8 mouse cellular contexts compared by ENCODE assay signal in genomic region chr12:11267030-11267429, GRCm38 (mm10). TPM values are rescaled to one million over a fixed set of nuclear protein-coding genes. Genes with fewer than 3 reads are reported as not detected.
DNase-seq lines count a peak whose midpoint lies in the region; ATAC-seq and TF ChIP-seq lines count a peak whose summit lies in the region.

No protein-coding gene starts in this region.

- ATAC-seq in lung, embryonic 15.5 days (ENCODE audit: borderline replicate concordance, extremely low read depth, low FRiP score, low TSS enrichment), result no peak
- no peak for ATAC-seq in hindbrain, embryonic 11.5 days (ENCODE audit: low FRiP score)
- no peak for ATAC-seq in stomach, embryonic 15.5 days (ENCODE audit: insufficient read depth, low FRiP score, low read depth)

- TF ChIP-seq CTCF in brain, embryonic 14.5 days (IDR thresholded peaks at IDR 0.05; ENCODE audit: borderline replicate concordance, extremely low read depth, insufficient read depth, insufficient read length), result no peak
- TF ChIP-seq CTCF in liver, adult 2 months (IDR thresholded peaks at IDR 0.05; ENCODE audit: low read depth, low read length), result no peak

- peak overlapping the region; percentile 98 for H3K9ac ChIP-seq in lung, embryonic 15.5 days
- peak overlapping the region; percentile 88; the same call in 1 of the 2 replicates for H3K9ac ChIP-seq in hindbrain, embryonic 11.5 days (ENCODE audit: low read depth, low read length)
- peak overlapping the region; percentile 48 for H3K9ac ChIP-seq in liver, adult 2 months (ENCODE audit: low read depth, low read length)
- peak overlapping the region; percentile 87 for H3K9ac ChIP-seq in stomach, embryonic 15.5 days

- peak overlapping the region; percentile 92 for H3K4me3 ChIP-seq in lung, embryonic 15.5 days
- peak overlapping the region; percentile 90 for H3K4me3 ChIP-seq in hindbrain, embryonic 11.5 days (ENCODE audit: low read depth, low read length)
- H3K4me3 ChIP-seq in liver, adult 2 months (ENCODE audit: insufficient read depth, low read depth, low read length), result peak overlapping the region; percentile 89
- H3K4me3 ChIP-seq in stomach, embryonic 15.5 days (replicated peaks), result peak overlapping the region; percentile 94

- no peaks in the 10 kb centered on the region for H3K36me3 ChIP-seq in lung, embryonic 15.5 days
- no peaks in the 10 kb centered on the region for H3K36me3 ChIP-seq in hindbrain, embryonic 11.5 days (ENCODE audit: control insufficient read depth, insufficient read depth, low read length)
- H3K36me3 ChIP-seq in liver, adult 2 months (ENCODE audit: control insufficient read depth, insufficient read depth, low read length), result peaks cover 4% of the 10 kb centered on the region
- no peaks in the 10 kb centered on the region for H3K36me3 ChIP-seq in stomach, embryonic 15.5 days

- no peaks in the 10 kb centered on the region for H3K27me3 ChIP-seq in lung, embryonic 15.5 days
- H3K27me3 ChIP-seq in hindbrain, embryonic 11.5 days (ENCODE audit: control insufficient read depth, insufficient read depth, low read length), result no peaks in the 10 kb centered on the region
- no peaks in the 10 kb centered on the region for H3K27me3 ChIP-seq in liver, adult 2 months (ENCODE audit: control insufficient read depth, insufficient read depth, low read length)
- no peaks in the 10 kb centered on the region for H3K27me3 ChIP-seq in stomach, embryonic 15.5 days (replicated peaks)

- H3K4me2 ChIP-seq in lung, embryonic 15.5 days, result peak overlapping the region; percentile 60
- H3K4me2 ChIP-seq in hindbrain, embryonic 11.5 days (replicated peaks; ENCODE audit: low read depth, low read length), result peak overlapping the region; percentile 51
- peak overlapping the region; percentile 61 for H3K4me2 ChIP-seq in stomach, embryonic 15.5 days

- 2% methylated on average over 4 of the region's 4 CpGs for WGBS in lung, embryonic 15.5 days
- 2% methylated on average over 4 of the region's 4 CpGs for WGBS in hindbrain, embryonic 11.5 days
- WGBS in liver, adult 2 months, result 3% methylated on average over 4 of the region's 4 CpGs
- WGBS in stomach, embryonic 15.5 days, result 6% methylated on average over 4 of the region's 4 CpGs

- H3K4me1 ChIP-seq in lung, embryonic 15.5 days, result peaks cover 23% of the 10 kb centered on the region
- H3K4me1 ChIP-seq in hindbrain, embryonic 11.5 days (replicated peaks; ENCODE audit: control insufficient read depth, insufficient read depth, low read length), result no peaks in the 10 kb centered on the region
- H3K4me1 ChIP-seq in liver, adult 2 months (ENCODE audit: control insufficient read depth, insufficient read depth, low read length), result peaks cover 10% of the 10 kb centered on the region
- H3K4me1 ChIP-seq in stomach, embryonic 15.5 days, result 0 out of 2 replicates have a peak, but pooled peaks cover 5% of the 10 kb centered on the region

- 0 out of 2 replicates have a peak overlapping the region, but pooled peaks have one; percentile 96 for H3K27ac ChIP-seq in lung, embryonic 15.5 days
- no peak overlapping the region for H3K27ac ChIP-seq in hindbrain, embryonic 11.5 days (ENCODE audit: low read depth, low read length)
- H3K27ac ChIP-seq in liver, adult 2 months (replicated peaks; ENCODE audit: insufficient read depth, low read depth, low read length), result 0 out of 2 replicates have a peak overlapping the region, but pooled peaks have one; percentile 12
- H3K27ac ChIP-seq in stomach, embryonic 15.5 days, result no peak overlapping the region; the same call in 1 of the 2 replicates

- peaks cover 8% of the 10 kb centered on the region; the same call in 1 of the 2 replicates for H3K79me2 ChIP-seq in liver, adult 2 months (ENCODE audit: control insufficient read depth, insufficient read depth, low read length)

- no peaks in the 10 kb centered on the region for H3K9me3 ChIP-seq in lung, embryonic 15.5 days
- no peaks in the 10 kb centered on the region for H3K9me3 ChIP-seq in hindbrain, embryonic 11.5 days (ENCODE audit: control insufficient read depth, low read length)
- no peaks in the 10 kb centered on the region for H3K9me3 ChIP-seq in stomach, embryonic 15.5 days

- TF ChIP-seq POLR2A in brain, embryonic 14.5 days (IDR thresholded peaks at IDR 0.05; ENCODE audit: borderline replicate concordance, extremely low read depth, insufficient read depth, insufficient read length, poor library complexity, severe bottlenecking), result no peak
- TF ChIP-seq POLR2A in liver, adult 2 months (IDR thresholded peaks at IDR 0.05; ENCODE audit: extremely low read depth, insufficient read depth, low read length), result no peak

- no peak for DNase-seq in lung, adult 18-20 months
- peak; percentile 16 for DNase-seq in brain, embryonic 14.5 days (ENCODE audit: low read depth)
- peak; percentile 29 for DNase-seq in hindbrain, embryonic 11.5 days (ENCODE audit: low spot score)
- DNase-seq in liver, adult 2 months (ENCODE audit: extremely low read depth, low read depth, low spot score), result peak; percentile 50
- DNase-seq in right cerebral cortex, adult 2 months (ENCODE audit: low spot score in 2 of 2), result no peak
- no peak for DNase-seq in layer of hippocampus, postnatal 36 days

RNA-seq across cellular contexts. Expression of gene Smc6, which starts 1.3 kb away (rescaled TPM):
- 153 and 155 TPM in 2 replicates for polyA plus RNA-seq in lung, embryonic 15.5 days (2015; fragmentation: Nextera tagmentation; extraction: Ambion mirVana)
- 39.3 and 50.5 TPM in 2 replicates for polyA plus RNA-seq in brain, embryonic 14.5 days (2012; rRNA removed)
- polyA plus RNA-seq in hindbrain, embryonic 11.5 days (2014; fragmentation: Nextera tagmentation; extraction: Ambion mirVana), result 122 and 154 TPM in 2 replicates
- total RNA-seq in liver, adult 2 months (2014; rRNA removed), result 21.3 and 22.7 TPM in 2 replicates
- polyA plus RNA-seq in liver, adult 2 months (2012; rRNA removed), result 1.9 and 2.1 TPM in 2 replicates
- polyA plus RNA-seq in stomach, embryonic 15.5 days (2015; fragmentation: Nextera tagmentation; extraction: Ambion mirVana), result 141 and 148 TPM in 2 replicates
- total RNA-seq in layer of hippocampus, postnatal 36 days (2021), result 10 to 100 TPM; 34.6 to 35.3 TPM

RNA-seq across cellular contexts. Expression of gene Gen1, which starts 1.4 kb away (rescaled TPM):
- polyA plus RNA-seq in lung, embryonic 15.5 days (2015; fragmentation: Nextera tagmentation; extraction: Ambion mirVana), result 11.7 and 11.9 TPM in 2 replicates
- 2.1 and 2.3 TPM in 2 replicates for polyA plus RNA-seq in brain, embryonic 14.5 days (2012; rRNA removed)
- 13.1 and 15.8 TPM in 2 replicates for polyA plus RNA-seq in hindbrain, embryonic 11.5 days (2014; fragmentation: Nextera tagmentation; extraction: Ambion mirVana)
- total RNA-seq in liver, adult 2 months (2014; rRNA removed), result 0.74 TPM in 2 replicates
- polyA plus RNA-seq in liver, adult 2 months (2012; rRNA removed), result 0.05 and 0.14 TPM in 2 replicates
- 7.8 and 8.4 TPM in 2 replicates for polyA plus RNA-seq in stomach, embryonic 15.5 days (2015; fragmentation: Nextera tagmentation; extraction: Ambion mirVana)
- 1 to 10 TPM; 2.7 to 2.9 TPM for total RNA-seq in layer of hippocampus, postnatal 36 days (2021)

RNA-seq across cellular contexts. Expression of gene Msgn1, which starts 58.3 kb away (rescaled TPM):
- not detected in 2 replicates for polyA plus RNA-seq in lung, embryonic 15.5 days (2015; fragmentation: Nextera tagmentation; extraction: Ambion mirVana)
- not detected in 2 replicates for polyA plus RNA-seq in brain, embryonic 14.5 days (2012; rRNA removed)
- not detected in 2 replicates for polyA plus RNA-seq in hindbrain, embryonic 11.5 days (2014; fragmentation: Nextera tagmentation; extraction: Ambion mirVana)
- total RNA-seq in liver, adult 2 months (2014; rRNA removed), result not detected in 2 replicates
- polyA plus RNA-seq in liver, adult 2 months (2012; rRNA removed), result not detected in 2 replicates
- not detected in 2 replicates for polyA plus RNA-seq in stomach, embryonic 15.5 days (2015; fragmentation: Nextera tagmentation; extraction: Ambion mirVana)
- not detected for total RNA-seq in layer of hippocampus, postnatal 36 days (2021)

Comparison
In these comparisons a context has a peak if more than half of its experiments do, and no peak if none do; other contexts are left out.
1. H3K27ac ChIP-seq: peak in lung, embryonic 15.5 days (single experiment) and liver, adult 2 months (single experiment); none in hindbrain, embryonic 11.5 days (single experiment) and stomach, embryonic 15.5 days (single experiment).
2. H3K9ac ChIP-seq: peak in every context shown above with its lines; median percentile 98 in lung, embryonic 15.5 days; 88 in hindbrain, embryonic 11.5 days; 87 in stomach, embryonic 15.5 days; 48 in liver, adult 2 months.
3. DNase-seq: peak in brain, embryonic 14.5 days (single experiment), hindbrain, embryonic 11.5 days (single experiment) and liver, adult 2 months (single experiment); none in lung, adult 18-20 months (0 of 2), right cerebral cortex, adult 2 months (0 of 2) and layer of hippocampus, postnatal 36 days (0 of 2).
4. RNA of gene Smc6, which starts 1.3 kb away (polyA plus RNA-seq): 153 to 155 TPM in lung, embryonic 15.5 days, 122 to 154 TPM in hindbrain, embryonic 11.5 days, 141 to 148 TPM in stomach, embryonic 15.5 days and 39.3 to 50.5 TPM in brain, embryonic 14.5 days; 1.9 to 2.1 TPM in liver, adult 2 months; every median in the first group is over 10 times any median in the second.
5. Peak in every context shown above with its lines, with median percentiles within 50 percentile points of each other: H3K4me2 ChIP-seq and H3K4me3 ChIP-seq.